In genomic region chr2:168929691-168930090, GRCm38 (mm10) we compare ENCODE assay signal across 9 mouse cellular contexts. TPM values are rescaled to one million over a fixed set of nuclear protein-coding genes. Genes with fewer than 3 reads are reported as not detected.
A peak's percentile ranks its signal among the peaks of the same experiment; 100 is the strongest.
DNase-seq lines count a peak whose midpoint lies in the region; ATAC-seq and TF ChIP-seq lines count a peak whose summit lies in the region.
"Had no signal": no experiment of that assay in that cellular context is flagged by ENCODE, and none has a peak within 500 bp of the region (broad histone marks: within the 10 kb centered on the region; RNA-seq: fewer than 3 reads in every experiment).

No protein-coding gene starts in this region.

- TF ChIP-seq POLR2A in embryonic fibroblast, embryonic 13.5 days (IDR thresholded peaks at IDR 0.05; ENCODE audit: low read depth, low read length): no peak

- H3K36me3 ChIP-seq in splenic B cell, adult 2 months (ENCODE audit: control insufficient read depth, insufficient read depth, low read length, poor library complexity, severe bottlenecking): peaks cover 4% of the 10 kb centered on the region; the same call in 1 of the 2 replicates

- peak; percentile 40 to 88 for DNase-seq in frontal cortex, adult 2 months (ENCODE audit: extremely low spot score in 1 of 2, low spot score in 1 of 2)
- peak; percentile 66 for DNase-seq in CD4-positive helper T cell, adult 2 months (ENCODE audit: low read depth, low spot score)
- peak; percentile 41 to 50 for DNase-seq in adrenal gland, postnatal 4 days (ENCODE audit: low spot score in 2 of 2)
- peak; percentile 32 to 87 for DNase-seq in layer of hippocampus, adult 18-20 months (ENCODE audit: low spot score in 2 of 2)
- DNase-seq in lung, postnatal 25 days (ENCODE audit: low spot score): peak; percentile 45
- DNase-seq in splenic B cell, adult 2 months (ENCODE audit: low read depth, low spot score): peak; percentile 75

- no peaks in the 10 kb centered on the region for H3K4me1 ChIP-seq in embryonic fibroblast, embryonic 13.5 days (ENCODE audit: control insufficient read depth, insufficient read depth, low read length)

- no peak for ATAC-seq in frontal cortex, adult (ENCODE audit: low TSS enrichment)

- no peak overlapping the region for H3K27ac ChIP-seq in embryonic fibroblast, embryonic 13.5 days (ENCODE audit: insufficient read depth, low read length)

- TF ChIP-seq CTCF in embryonic fibroblast, embryonic 13.5 days (IDR thresholded peaks at IDR 0.05; ENCODE audit: borderline replicate concordance, insufficient read depth, low read length): peak; percentile 30; the same call in 1 of the 2 replicates

- H3K4me3 ChIP-seq in embryonic fibroblast, embryonic 13.5 days (ENCODE audit: insufficient read depth, low read length): no peak overlapping the region
- H3K4me3 ChIP-seq: megakaryocyte, embryonic 14.5 days had no signal

- no peaks in the 10 kb centered on the region for H3K27me3 ChIP-seq in splenic B cell, adult 2 months (ENCODE audit: control insufficient read depth, insufficient read depth, low read length, poor library complexity, severe bottlenecking)
- H3K27me3 ChIP-seq: megakaryocyte, embryonic 14.5 days had no signal

RNA-seq across cellular contexts. Expression of gene Zfp64, which starts 25.7 kb away (rescaled TPM):
- 18.0 and 18.2 TPM in 2 replicates for polyA plus RNA-seq in frontal cortex, adult 2 months (2012; rRNA removed)
- total RNA-seq in adrenal gland, postnatal 4 days (2021): 10 to 100 TPM; 25.7 to 26.1 TPM
- polyA plus RNA-seq in embryonic fibroblast, embryonic 13.5 days (2011; ENCODE audit: insufficient read length, low read depth, missing spikeins): 14.7 and 23.1 TPM in 2 replicates
- 10 to 100 TPM; 15.4 to 16.3 TPM for total RNA-seq in layer of hippocampus, adult 18-20 months (2021)
